Mouse (Mus musculus): Measurements from ENCODE around the gene Commd2. TPM values are rescaled to one million over a fixed set of nuclear protein-coding genes. Genes with fewer than 3 reads are reported as not detected.

Commd2 gene
- total RNA-seq (2021): 10 to 100 TPM; 23.4 to 26.7 TPM
- long read RNA-seq, transcript Commd2-202 (5 exons, 2,992 nt): major isoform, 23 of 49 reads
- long read RNA-seq, partial matches to known transcripts: 24 of 49 reads
- long read RNA-seq, other reads (novel, unspliced or antisense): 0 of 49 reads

DNA sequence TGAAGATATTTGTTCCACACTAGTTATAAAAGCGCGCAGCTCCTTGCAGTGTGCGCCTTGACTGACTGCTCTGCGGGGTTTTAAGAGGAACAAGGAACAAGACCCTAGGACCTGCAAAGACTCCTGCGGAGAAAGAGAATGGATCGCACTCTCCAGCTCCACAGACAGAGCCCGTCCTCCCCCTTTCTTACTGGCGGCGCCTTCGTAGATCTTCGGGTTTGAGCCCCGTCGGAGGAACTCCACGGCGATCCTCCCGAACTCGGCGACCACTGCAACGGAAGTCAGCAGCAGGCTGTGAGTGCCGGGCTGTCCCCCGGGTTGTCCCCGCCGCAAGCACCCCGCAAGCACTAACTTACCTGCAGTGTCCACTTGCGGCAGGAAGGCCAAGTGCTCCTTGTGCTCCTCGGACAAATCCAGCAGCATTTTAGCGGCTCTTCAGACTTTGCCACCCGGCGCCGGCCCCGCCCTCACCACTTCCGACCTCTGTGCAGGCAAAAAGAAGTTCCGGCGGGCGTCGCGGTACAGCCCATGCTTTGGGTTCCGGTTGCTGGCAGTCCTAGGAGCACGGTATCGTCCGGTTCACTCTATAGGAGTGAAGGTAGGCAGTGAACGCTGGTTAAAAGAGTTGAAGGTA lies at the start of gene Commd2:
Commd2 (minus strand) TSS at position 485 of the 634 bp plus-strand sequence.
- DNase-seq (ENCODE audit: low spot score in 2 of 2): peak; percentile 96

DNA sequence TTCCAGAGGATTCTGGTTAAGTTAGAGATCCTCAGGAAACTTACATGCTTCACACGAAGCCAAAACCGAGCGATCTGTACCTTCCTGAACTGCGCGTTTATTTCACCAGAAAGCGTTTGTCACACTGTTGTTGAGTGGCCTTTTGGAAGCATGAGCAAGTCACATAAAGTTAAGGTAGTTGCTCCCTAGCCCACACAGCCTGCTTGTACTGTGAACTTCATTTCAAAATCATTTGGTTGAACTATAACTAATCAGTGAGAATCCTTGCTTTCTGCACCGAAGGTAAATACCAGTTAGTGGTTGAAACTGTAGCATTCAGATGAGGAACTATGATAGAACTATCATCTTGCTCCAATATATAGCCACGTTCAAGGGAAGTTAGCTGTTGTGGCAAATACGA lies 45.3 kb upstream of the Commd2 start:
- no peak for DNase-seq (ENCODE audit: low spot score in 2 of 2)

DNA sequence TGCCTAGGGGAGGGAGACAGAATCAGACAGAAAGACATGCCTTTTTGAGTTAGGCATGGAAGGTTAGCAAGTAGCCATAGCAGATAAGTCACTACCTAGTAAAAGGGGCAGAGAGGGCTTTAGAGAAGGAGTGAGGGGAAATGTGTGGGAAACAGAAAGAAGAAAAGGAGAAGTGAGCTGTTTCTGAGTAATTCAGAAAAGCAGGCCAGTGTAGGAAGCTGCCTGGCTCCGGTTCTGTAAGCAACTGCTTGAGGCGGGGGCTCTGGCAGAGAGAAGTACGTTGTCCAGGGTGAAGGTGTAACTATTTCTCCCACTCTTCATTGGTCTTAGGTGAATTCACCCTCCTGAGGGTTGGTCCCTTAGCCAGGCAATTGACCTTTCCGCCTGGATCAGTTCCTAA lies 44.7 kb upstream of the Commd2 start:
- no peak for DNase-seq (ENCODE audit: low spot score in 2 of 2)

DNA sequence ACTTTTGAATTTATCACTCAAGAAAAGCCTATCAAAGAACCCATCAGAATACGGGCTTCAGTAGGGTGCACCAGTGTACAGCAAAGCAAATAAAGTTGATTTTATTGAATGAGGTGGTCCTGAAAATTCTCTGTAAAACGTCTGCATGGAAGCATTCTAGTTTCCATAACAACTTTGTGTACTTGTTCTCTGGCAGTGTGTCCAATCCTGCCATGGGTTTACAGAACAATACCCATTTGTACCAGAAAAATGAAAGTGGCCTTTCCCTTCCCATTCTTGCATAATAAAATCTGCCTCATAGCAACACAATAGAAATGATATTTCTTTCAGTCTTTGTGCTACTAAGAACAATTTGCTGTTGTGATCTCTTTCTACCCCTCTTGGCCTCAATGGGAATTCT lies 41.2 kb upstream of the Commd2 start, which contains the start of gene Ankub1:
Ankub1 (minus strand) TSS at position 81 of the 400 bp plus-strand sequence.
- DNase-seq (ENCODE audit: low spot score in 2 of 2): no peak

DNA sequence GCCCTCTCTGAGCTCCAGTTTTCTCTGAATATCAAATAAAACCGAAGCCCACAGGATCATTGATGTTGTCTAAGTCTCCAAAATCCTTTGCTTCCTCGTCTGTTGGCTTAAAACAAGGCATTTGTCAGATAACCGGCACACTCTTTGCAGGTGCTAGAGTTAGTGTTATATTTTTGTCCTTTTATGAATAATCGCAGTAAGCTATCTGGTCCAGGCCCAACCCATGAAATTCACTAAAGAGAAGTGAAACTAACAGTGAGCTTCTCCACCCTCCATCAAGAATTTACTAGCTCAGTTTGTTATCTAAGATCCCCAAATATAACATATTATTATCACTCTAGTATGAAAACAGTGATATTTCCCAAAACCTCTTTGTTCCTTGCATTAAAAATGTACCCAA lies 40.3 kb upstream of the Commd2 start:
- no peak for DNase-seq (ENCODE audit: low spot score in 2 of 2)

DNA sequence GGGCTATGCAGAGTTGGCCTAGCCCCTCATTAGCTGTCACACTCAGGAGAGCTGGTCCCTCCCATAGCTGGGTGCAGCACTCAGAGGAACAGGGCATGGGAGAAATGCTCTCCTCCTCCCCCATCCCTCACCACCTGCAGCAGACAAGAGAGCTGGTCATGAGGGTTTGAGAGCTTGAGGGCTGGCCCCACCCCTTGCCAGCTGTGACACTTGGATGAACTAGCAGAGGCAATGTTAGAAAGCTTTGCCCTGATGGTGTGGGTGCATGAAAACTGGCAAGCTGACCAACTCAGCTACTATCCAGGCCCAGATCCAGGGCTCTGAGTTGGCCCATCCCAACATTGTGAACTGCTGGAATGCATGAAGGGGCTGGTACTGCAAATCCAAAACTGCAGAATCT lies 26.3 kb upstream of the Commd2 start:
- DNase-seq (ENCODE audit: low spot score in 2 of 2): peak; percentile 15 to 22

DNA sequence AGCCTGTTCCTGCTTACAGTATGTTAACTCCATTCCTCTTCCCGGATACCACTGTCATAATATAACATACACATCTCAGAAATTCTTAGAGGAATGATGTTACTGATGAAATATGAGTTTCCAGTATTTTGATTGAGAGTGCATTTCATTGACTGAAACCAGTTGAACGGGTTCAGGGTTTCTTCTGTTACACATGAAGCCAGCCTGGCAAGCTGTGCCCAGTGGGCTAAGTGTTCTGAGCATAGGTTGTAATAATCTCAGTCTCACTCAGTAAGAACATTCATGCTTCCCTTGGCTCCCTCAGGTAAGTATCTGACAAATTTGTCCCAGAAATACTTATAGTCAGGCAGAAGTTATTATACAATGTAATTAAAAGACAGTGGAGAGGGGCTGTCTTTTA lies 22.6 kb upstream of the Commd2 start:
- no peak for DNase-seq (ENCODE audit: low spot score in 2 of 2)

DNA sequence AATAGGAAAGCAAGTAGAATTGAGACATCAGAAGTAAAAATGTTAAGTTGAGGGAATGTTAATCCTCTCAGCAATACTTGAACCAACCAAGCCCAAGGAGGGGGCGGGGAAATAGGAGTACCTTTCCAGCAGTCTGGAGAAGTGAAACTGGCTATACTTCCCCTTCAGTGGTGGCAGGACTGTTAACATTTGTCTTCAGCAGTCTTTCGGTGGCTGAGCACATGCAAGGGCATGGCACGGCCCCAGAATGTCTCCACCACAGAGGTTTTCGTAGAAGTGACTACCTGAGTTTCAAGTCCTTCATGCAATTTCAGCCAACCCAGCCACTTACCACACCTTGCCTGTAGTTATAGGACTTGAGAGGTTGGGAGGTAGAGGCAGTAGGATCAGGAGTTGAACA lies 22.1 kb upstream of the Commd2 start:
- no peak for DNase-seq (ENCODE audit: low spot score in 2 of 2)

DNA sequence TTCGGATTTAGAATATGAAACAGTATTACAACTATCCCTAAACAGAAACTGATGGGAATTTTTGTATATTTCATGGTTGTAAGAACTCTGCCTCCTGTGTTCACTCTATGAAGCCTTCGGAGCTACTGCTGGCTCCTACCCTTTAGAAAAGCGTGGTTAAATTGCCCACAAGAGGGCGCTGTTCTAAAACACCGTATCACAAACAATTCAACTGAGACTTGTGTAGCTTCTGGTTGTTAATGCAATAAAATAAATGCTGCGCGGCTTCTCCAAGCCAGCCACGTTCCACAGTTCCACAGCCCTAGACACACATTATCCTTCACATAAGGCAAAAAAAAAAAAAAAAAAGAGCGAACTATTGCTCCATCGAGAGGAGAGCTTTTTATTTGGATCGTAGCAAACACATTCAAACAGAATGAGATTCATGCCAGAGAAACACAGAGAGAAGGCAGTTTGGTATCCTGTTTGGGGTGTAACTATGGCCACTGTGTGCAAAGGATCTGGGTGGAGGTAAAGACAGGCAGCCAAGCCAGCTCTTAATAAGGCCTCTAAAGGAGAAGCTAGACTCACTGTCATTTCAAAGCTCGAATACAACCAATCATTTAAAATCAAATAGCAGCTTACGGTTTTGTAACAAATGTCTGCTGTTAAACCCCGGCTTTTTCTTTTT lies 15.7 kb upstream of the Commd2 start:
- DNase-seq (ENCODE audit: low spot score in 2 of 2): peak; percentile 79 to 82

DNA sequence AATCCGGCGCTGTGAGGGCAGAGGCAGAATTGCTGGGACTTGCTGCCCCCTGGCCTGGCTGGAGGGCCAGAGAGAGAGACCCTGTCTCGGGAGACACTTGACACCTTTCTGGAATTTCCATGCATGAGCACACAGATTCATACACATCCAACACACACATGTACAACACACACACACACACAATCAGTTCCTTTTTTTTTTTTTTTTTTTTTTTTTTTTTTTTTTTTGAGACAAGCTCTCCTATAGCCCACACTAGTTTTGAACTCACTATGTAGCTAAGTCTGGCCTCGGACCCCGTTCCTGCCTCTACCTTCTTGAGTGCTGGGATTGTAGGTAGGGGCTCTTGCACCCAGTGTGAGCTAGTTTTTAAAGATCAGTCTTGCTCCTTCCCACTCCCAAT lies 14.4 kb upstream of the Commd2 start:
- DNase-seq (ENCODE audit: low spot score in 2 of 2): no peak

DNA sequence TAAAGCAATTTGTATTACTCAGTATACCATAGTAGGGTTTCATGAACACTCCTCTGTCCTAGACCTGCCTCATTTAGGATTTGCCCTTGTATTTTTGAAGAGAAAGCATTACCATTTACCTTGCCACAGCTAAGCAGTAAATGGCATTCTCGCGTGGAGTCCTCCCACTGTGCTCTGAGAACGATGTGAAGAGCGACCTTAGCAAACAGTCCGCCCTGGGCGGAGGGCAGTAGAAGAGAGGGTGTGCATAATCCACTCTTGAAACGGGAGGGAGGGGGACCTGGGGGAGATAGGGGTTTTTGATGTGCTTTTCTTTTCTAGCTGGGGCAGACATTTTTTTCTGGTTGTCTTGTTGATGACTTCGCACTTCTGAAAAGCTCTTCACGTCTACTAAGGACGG lies 13.2 kb upstream of the Commd2 start:
- no peak for DNase-seq (ENCODE audit: low spot score in 2 of 2)

DNA sequence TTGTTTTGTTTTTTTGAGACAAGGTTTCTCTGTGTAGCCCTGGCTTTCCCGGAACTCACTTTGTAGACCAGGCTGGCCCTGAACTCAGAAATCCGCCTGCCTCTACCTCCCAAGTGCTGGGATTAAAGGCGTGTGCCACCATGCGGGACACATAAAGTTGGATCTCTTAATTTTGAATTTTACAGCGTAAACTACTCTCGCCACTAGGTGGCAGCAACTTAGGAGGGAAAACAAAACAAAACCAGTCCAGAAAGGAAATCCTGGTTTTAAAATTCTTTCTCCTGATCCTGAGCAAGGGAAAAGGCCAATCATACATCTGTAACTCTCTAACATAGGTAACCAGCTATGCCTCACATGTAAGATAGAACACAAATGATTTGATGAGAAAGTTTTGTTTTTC lies 12.2 kb upstream of the Commd2 start:
- DNase-seq (ENCODE audit: low spot score in 2 of 2): peak; percentile 56 to 57

DNA sequence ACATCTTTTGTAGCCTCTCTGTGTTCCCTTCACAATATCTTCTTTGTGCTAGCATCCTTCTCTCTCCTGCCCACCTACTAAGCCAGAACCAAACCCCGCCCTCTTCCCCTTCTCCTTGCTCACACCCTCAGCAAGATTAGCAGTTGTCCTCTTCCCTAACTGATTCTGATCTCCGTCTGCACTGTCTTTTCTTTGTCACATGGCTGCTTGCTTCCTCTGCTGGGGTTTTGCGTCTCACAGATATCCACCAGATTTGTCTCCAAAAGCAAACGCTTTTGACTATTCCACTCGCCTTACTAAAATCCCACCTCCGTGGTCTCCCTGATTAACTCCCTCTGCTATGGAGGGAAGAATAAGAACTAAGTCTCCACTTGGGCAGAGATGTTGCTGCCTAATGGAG lies 7.1 kb upstream of the Commd2 start:
- DNase-seq (ENCODE audit: low spot score in 2 of 2): no peak

DNA sequence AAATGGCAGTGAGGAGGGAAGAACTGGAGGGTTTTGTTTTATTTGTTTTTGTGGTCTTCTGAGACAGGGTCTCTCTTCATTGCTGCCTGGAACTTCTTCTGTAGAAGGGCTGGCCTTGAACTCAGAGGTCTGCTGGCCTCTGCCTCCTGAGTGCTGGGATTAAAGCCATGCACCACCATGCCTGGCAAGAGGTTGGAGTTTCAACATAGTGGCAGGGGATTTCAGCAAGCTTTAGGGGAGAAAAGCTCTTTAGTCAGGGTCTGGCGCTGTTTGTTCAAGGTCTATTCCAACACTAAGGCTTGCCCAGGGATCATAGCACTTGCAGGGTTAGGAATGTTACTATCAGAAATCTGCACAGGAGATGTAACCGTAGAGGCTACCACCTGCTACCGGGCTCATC lies 2.1 kb upstream of the Commd2 start:
- DNase-seq (ENCODE audit: low spot score in 2 of 2): no peak

DNA sequence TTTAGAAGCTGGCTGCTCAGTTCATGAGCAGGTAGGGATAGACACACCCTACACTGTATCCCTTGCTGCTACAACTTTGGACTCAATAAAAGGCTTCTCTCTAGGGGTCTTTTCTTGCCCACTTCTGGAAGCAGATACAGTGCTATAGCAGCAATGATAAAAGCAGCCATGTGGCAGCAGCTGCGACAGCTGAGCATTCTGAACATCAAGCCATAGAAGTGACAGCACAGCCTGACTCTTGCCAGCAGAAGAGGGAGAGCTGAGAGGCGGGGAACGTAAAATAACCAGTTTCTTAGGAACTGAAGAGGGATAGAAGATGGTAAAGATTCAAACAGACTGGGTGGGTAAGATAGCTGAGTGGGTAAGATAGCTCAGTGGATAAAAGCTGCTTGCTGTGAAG lies 970 bp upstream of the Commd2 start:
- DNase-seq (ENCODE audit: low spot score in 2 of 2): no peak

DNA sequence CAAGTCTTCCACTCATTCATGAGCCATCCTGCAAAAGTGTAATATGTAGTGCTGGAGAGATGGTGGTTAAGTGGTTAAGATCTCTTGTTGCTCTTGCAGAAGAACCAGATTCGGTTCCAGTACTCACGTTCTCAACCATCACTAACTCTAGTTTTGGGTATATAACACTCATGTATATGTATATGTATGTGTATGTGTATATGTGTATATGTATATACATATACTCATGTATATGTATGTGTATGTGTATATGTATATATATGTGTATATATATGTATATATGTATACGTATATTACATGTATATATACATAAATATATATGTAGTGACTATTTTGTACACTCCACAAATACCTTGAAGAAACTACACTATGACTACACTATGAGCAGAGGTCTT lies 347 bp upstream of the Commd2 start:
- no peak for DNase-seq (ENCODE audit: low spot score in 2 of 2)

DNA sequence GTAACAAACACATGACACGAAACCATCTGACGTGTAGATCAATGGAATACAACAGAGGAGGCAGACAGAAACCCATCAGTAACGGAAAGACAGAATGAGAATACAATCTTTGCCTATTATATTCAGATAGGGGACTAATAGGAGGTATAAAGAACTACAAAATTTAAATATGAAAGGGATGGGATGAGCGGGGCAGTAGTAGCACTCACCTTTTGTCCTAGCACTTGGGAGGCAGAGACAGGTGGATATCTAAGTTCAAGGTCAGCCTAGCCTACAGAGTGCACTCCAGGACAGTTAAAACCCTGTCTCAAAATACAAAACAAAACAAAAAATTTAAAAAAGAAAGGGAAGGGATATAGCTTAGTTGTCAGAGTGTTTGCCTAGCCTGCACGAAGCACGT lies 8.3 kb downstream of the Commd2 start:
- DNase-seq (ENCODE audit: low spot score in 2 of 2): no peak

DNA sequence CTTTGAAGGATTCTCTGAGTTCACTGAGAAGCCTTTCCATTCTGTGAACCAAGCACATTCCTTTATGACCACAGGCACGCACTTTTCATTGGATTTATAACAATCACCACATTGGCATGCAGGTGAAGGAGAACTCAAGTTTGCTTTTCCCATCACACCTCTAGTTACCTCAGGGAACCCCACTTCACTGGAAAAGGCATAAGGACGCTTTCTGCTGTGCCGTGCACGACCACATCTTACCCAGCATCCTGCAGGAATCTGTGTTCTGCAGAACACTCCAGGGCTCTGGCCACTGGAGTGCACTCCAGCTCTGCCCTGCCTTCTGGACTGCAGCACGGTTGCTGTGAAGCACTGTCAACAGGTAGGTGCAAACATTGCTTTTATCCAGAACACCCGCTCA lies 13.9 kb downstream of the Commd2 start:
- no peak for DNase-seq (ENCODE audit: low spot score in 2 of 2)

DNA sequence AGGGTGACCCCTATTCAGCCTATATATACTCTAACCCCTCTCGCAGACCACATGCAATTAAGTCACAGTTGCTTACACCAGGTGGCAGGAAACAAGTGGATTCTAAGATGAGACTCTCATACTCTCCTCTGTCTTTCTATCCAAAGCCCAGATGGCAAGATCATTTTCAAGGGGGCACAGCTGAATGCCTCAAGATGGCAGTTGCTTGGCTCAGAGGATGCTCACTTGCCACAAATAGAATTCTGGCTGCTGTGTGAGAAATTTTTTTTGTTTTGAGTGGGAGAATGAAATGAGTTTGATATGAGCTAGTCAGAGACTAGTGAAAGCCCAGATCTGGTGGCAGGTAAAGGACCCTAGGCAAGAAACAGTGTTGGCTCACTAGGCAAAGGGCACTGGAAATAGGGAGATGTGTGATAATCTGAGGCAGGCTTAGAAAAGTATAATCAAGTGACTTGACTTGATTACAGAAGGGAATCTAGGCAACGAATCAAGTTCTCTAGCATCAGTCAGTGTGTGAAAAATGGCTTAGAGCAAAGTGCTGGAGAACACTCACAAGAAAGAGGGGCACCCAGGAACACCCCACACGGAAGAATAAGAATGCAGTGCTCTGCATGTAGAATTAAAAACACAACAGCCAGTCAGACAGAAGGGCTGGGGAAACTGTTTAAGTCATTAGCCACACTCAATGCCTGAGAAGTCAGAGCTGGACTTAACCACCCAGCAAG lies 16.6 kb downstream of the Commd2 start:
- DNase-seq (ENCODE audit: low spot score in 2 of 2): peak; percentile 4 to 14

DNA sequence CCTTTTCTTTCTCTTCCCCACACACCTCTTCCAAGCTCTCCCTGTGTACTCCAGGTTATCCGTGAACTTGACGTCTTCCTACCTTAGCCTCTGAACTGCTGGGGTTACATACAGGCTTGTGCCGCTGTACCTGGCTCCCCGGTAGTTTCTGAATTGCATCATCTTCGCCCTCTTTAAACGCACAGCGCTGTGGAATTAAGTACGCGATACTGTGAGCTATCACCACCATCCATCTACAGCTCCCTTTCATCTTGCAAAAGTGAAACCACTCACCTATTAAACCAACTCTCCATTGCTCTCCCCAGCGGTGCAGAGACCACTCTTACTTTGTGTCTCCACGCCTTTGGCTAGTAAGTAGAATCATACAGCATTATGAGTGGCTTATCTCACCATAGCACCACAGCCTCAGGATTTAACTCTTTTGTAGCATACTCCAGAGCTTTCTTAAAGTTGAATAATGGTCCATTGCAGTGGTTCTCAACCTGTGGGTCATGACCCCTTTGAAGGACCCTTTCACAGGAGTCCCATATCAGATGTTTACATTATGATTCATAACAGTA lies 24.5 kb downstream of the Commd2 start:
- DNase-seq (ENCODE audit: low spot score in 2 of 2): no peak

DNA sequence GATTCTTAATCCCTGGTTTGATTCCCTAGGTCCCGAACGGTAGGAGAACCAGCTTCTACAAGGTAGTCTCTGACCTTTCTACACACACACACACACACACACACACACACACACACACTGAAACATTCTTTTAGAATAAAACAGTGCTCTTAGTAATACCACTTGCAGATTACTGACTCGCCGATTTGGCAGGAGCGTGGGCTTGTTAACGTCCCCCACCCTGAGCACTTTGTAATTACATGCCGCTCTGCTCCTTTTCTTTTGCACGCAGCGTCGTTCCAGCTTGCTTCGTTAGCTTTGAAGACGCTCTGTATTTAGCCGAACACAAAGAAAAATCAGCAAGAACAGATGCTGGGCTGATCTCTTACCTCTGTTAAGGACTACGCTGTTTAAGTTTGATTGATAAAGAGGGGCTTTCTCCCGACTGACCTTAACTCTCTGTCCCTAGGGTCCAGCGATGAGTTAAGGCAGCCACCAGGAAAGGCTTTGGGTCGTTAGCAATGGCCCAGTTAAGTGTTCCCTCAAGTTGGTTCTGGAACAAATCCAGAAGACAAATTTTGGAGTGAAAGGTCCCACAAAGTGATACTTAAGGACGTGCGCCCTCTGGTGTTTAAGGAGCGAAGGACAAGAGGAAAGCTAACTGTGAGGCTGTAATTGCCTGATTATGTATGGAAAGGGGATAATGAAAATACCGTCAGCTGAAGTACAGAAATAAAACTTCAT lies 26.1 kb downstream of the Commd2 start:
- peak; percentile 77 to 80 for DNase-seq (ENCODE audit: low spot score in 2 of 2)

Measured in layer of hippocampus, postnatal 10 days (tissue).